Mouse (Mus musculus) MEL (cell line): ENCODE results near the gene Rnf167. TPM values are rescaled to one million over a fixed set of nuclear protein-coding genes. Genes with fewer than 3 reads are reported as not detected.
A peak's percentile ranks its signal among the peaks of the same experiment; 100 is the strongest.

Experiments
- DNase-seq: peaks from one replicate; pipeline ENCODE4 v3.0.0; 2011; ENCODE audit warnings: low read depth, low spot score
- H3K27ac ChIP-seq: 2 replicates; pipeline ENCODE4 v1.5.1; 2012; ENCODE audit warnings: low read depth, mild to moderate bottlenecking, control low read depth, low read length, moderate library complexity; ENCODE audit not compliant: control insufficient read depth
- H3K27me3 ChIP-seq, 2 experiments: fragments of 150-350 bp in 1 of 2; sonication (generic) in 1 of 2; 2 replicates each; pipeline ENCODE4 v1.6.1; 2012; ENCODE audit warnings: low read length in 2 of 2, mild to moderate bottlenecking in 2 of 2, improper control_type of control experiment in 1 of 2, moderate library complexity in 1 of 2; ENCODE audit not compliant: insufficient read depth in 2 of 2, control insufficient read depth in 1 of 2
- H3K36me3 ChIP-seq, 2 experiments: 2 replicates each; pipeline ENCODE4 v1.6.1; 2012 to 2014; ENCODE audit warnings: low read length in 2 of 2, improper control_type of control experiment in 1 of 2, inconsistent platforms in 1 of 2, mild to moderate bottlenecking in 1 of 2; ENCODE audit not compliant: insufficient read depth in 2 of 2, control insufficient read depth in 1 of 2
- H3K4me1 ChIP-seq, 2 experiments: fragments of 150-350 bp in 1 of 2; sonication (generic) in 1 of 2; 2 replicates each; pipeline ENCODE4 v1.6.1; 2012; ENCODE audit warnings: low read length in 2 of 2, improper control_type of control experiment in 1 of 2, mild to moderate bottlenecking in 1 of 2; ENCODE audit not compliant: insufficient read depth in 2 of 2, control insufficient read depth in 1 of 2
- H3K4me3 ChIP-seq, 2 experiments: fragments of 150-350 bp in 1 of 2; sonication (generic) in 1 of 2; 2 replicates each; pipeline ENCODE4 v1.5.1; 2012; ENCODE audit warnings: low read depth in 2 of 2, low read length in 2 of 2, mild to moderate bottlenecking in 2 of 2, moderate library complexity in 2 of 2, control low read depth in 1 of 2, improper control_type of control experiment in 1 of 2; ENCODE audit not compliant: control insufficient read depth in 1 of 2, insufficient read depth in 1 of 2
- H3K79me2 ChIP-seq: 2 replicates; pipeline ENCODE4 v1.6.1; 2012; ENCODE audit warnings: mild to moderate bottlenecking, low read length, moderate library complexity; ENCODE audit not compliant: control insufficient read depth, poor library complexity, insufficient read depth
- H3K9ac ChIP-seq: 2 replicates; pipeline ENCODE4 v1.6.1; 2012; ENCODE audit warnings: low read depth, mild to moderate bottlenecking, control low read depth, low read length, moderate library complexity; ENCODE audit not compliant: control insufficient read depth, poor library complexity, severe bottlenecking
- H3K9me3 ChIP-seq: fragments of 150-350 bp; sonication (generic); replicated peaks from 2 replicates; pipeline ENCODE4 v1.6.1; 2012; ENCODE audit warnings: mild to moderate bottlenecking, low read length, improper control_type of control experiment, moderate library complexity; ENCODE audit not compliant: insufficient read depth
- BHLHE40 ChIP-seq: IDR thresholded peaks from 2 replicates; pipeline ENCODE4 v1.6.1; 2012; ENCODE audit warnings: low read depth, mild to moderate bottlenecking, inconsistent platforms, low read length, improper control_type of control experiment, borderline replicate concordance
- CHD1 ChIP-seq: IDR thresholded peaks from 2 replicates; pipeline ENCODE4 v1.6.1; 2012; ENCODE audit warnings: low read depth, mild to moderate bottlenecking, inconsistent platforms, low read length, improper control_type of control experiment
- CTCF ChIP-seq, 3 experiments: IDR thresholded peaks in 2 of 3; conservative IDR thresholded peaks in 1 of 3; 2 replicates each; pipeline ENCODE4 v1.5.1; 2011 to 2012; ENCODE audit warnings: low read length in 3 of 3, low read depth in 2 of 3, mild to moderate bottlenecking in 2 of 3, improper control_type of control experiment in 1 of 3, inconsistent platforms in 1 of 3, mixed read lengths in 1 of 3, moderate library complexity in 1 of 3; ENCODE audit not compliant: control insufficient read depth in 1 of 3, insufficient read depth in 1 of 3, poor library complexity in 1 of 3, severe bottlenecking in 1 of 3
- E2F4 ChIP-seq: IDR thresholded peaks from 2 replicates; pipeline ENCODE4 v1.6.1; 2011; ENCODE audit warnings: low read depth, low read length, improper control_type of control experiment, borderline replicate concordance
- ELF1 ChIP-seq: IDR thresholded peaks from 2 replicates; pipeline ENCODE4 v1.6.1; 2014; ENCODE audit warnings: low read depth, mild to moderate bottlenecking, inconsistent platforms, low read length, improper control_type of control experiment, moderate library complexity
- EP300 ChIP-seq, 2 experiments: IDR thresholded peaks; 2 replicates each; pipeline ENCODE4 v1.6.1; 2011; ENCODE audit warnings: improper control_type of control experiment in 2 of 2, low read length in 2 of 2, low read depth in 1 of 2, mild to moderate bottlenecking in 1 of 2
- ETS1 ChIP-seq: IDR thresholded peaks from 2 replicates; pipeline ENCODE4 v1.6.1; 2012; ENCODE audit warnings: low read depth, mild to moderate bottlenecking, inconsistent platforms, low read length, improper control_type of control experiment, moderate library complexity
- HCFC1 ChIP-seq: IDR thresholded peaks from 2 replicates; pipeline ENCODE4 v1.6.1; 2012; ENCODE audit warnings: low read depth, mild to moderate bottlenecking, inconsistent platforms, low read length, improper control_type of control experiment, moderate library complexity
- KAT2A ChIP-seq: conservative IDR thresholded peaks from 2 replicates; pipeline ENCODE4 v1.6.1; 2012; ENCODE audit warnings: low read depth, low read length, improper control_type of control experiment, inconsistent platforms
- MAFK ChIP-seq: IDR thresholded peaks from 2 replicates; pipeline ENCODE4 v1.6.1; 2011; ENCODE audit warnings: low read depth, mild to moderate bottlenecking, low read length, improper control_type of control experiment, borderline replicate concordance
- MAX ChIP-seq: IDR thresholded peaks from 2 replicates; pipeline ENCODE4 v1.6.1; 2011; ENCODE audit warnings: low read length, improper control_type of control experiment
- MAZ ChIP-seq: IDR thresholded peaks from 2 replicates; pipeline ENCODE4 v1.6.1; 2012; ENCODE audit warnings: low read depth, mild to moderate bottlenecking, inconsistent platforms, low read length, improper control_type of control experiment
- MYB ChIP-seq: IDR thresholded peaks from 2 replicates; pipeline ENCODE4 v1.6.1; 2011; ENCODE audit warnings: mild to moderate bottlenecking, low read depth, low read length, improper control_type of control experiment
- MYC ChIP-seq: IDR thresholded peaks from 2 replicates; pipeline ENCODE4 v1.6.1; 2011; ENCODE audit warnings: low read depth, mild to moderate bottlenecking, low read length, improper control_type of control experiment, moderate library complexity
- NELFE ChIP-seq: IDR thresholded peaks from 2 replicates; pipeline ENCODE4 v1.6.1; 2011; ENCODE audit warnings: low read depth, low read length, improper control_type of control experiment
- NRF1 ChIP-seq: IDR thresholded peaks from 2 replicates; pipeline ENCODE4 v1.6.1; 2014; ENCODE audit warnings: low read depth, mild to moderate bottlenecking, inconsistent platforms, low read length, improper control_type of control experiment, moderate library complexity; ENCODE audit not compliant: poor library complexity, insufficient read depth, severe bottlenecking
- POLR2A ChIP-seq, 2 experiments: IDR thresholded peaks; 2 replicates each; pipeline ENCODE4 v1.6.1; 2011 to 2012; ENCODE audit warnings: low read length in 2 of 2, mild to moderate bottlenecking in 2 of 2, control low read depth in 1 of 2, improper control_type of control experiment in 1 of 2, low read depth in 1 of 2, moderate library complexity in 1 of 2; ENCODE audit not compliant: control insufficient read depth in 1 of 2, insufficient read depth in 1 of 2, poor library complexity in 1 of 2
- POLR2AphosphoS2 ChIP-seq: IDR thresholded peaks from 2 replicates; pipeline ENCODE4 v1.6.1; 2011; ENCODE audit warnings: low read length, improper control_type of control experiment
- RAD21 ChIP-seq: IDR thresholded peaks from 2 replicates; pipeline ENCODE4 v1.6.1; 2011; ENCODE audit warnings: mild to moderate bottlenecking, low read depth, low read length, improper control_type of control experiment
- RCOR1 ChIP-seq: IDR thresholded peaks from 2 replicates; pipeline ENCODE4 v1.6.1; 2012; ENCODE audit warnings: low read depth, mild to moderate bottlenecking, inconsistent platforms, low read length, improper control_type of control experiment
- SIN3A ChIP-seq: IDR thresholded peaks from 2 replicates; pipeline ENCODE4 v1.6.1; 2012; ENCODE audit warnings: low read length, improper control_type of control experiment, inconsistent platforms
- SMC3 ChIP-seq: IDR thresholded peaks from 2 replicates; pipeline ENCODE4 v1.6.1; 2011; ENCODE audit warnings: low read depth, low read length, improper control_type of control experiment
- TAL1 ChIP-seq: IDR thresholded peaks from 2 replicates; pipeline ENCODE4 v1.6.1; 2012; ENCODE audit warnings: mild to moderate bottlenecking, inconsistent platforms, low read length, moderate library complexity, mixed read lengths
- TBP ChIP-seq: IDR thresholded peaks from 2 replicates; pipeline ENCODE4 v1.8.0; 2011; ENCODE audit warnings: low read depth, low read length, improper control_type of control experiment
- TCF12 ChIP-seq: IDR thresholded peaks from 2 replicates; pipeline ENCODE4 v1.6.1; 2014; ENCODE audit warnings: low read depth, mild to moderate bottlenecking, inconsistent platforms, low read length, improper control_type of control experiment, moderate library complexity
- USF1 ChIP-seq: IDR thresholded peaks from 2 replicates; pipeline ENCODE4 v1.6.1; 2014; ENCODE audit warnings: low read depth, mild to moderate bottlenecking, inconsistent platforms, low read length, improper control_type of control experiment, moderate library complexity
- USF2 ChIP-seq, 2 experiments: IDR thresholded peaks; 2 replicates each; pipeline ENCODE4 v1.6.1; 2011 to 2012; ENCODE audit warnings: improper control_type of control experiment in 2 of 2, low read length in 2 of 2, borderline replicate concordance in 1 of 2, inconsistent platforms in 1 of 2, low read depth in 1 of 2, mild to moderate bottlenecking in 1 of 2; ENCODE audit not compliant: insufficient read depth in 1 of 2
- ZC3H11A ChIP-seq: IDR thresholded peaks from 2 replicates; pipeline ENCODE4 v1.6.1; 2012; ENCODE audit warnings: low read depth, mild to moderate bottlenecking, inconsistent platforms, low read length, improper control_type of control experiment
- ZMIZ1 ChIP-seq: IDR thresholded peaks from 2 replicates; pipeline ENCODE4 v1.6.1; 2012; ENCODE audit warnings: low read depth, mild to moderate bottlenecking, inconsistent platforms, low read length, improper control_type of control experiment, moderate library complexity
- ZNF384 ChIP-seq: IDR thresholded peaks from 2 replicates; pipeline ENCODE4 v1.6.1; 2012; ENCODE audit warnings: low read depth, mild to moderate bottlenecking, inconsistent platforms, low read length, improper control_type of control experiment
- polyA plus RNA-seq, 2 experiments: library from polyadenylated mRNA; stranded (reverse) in 1 of 2; unstranded in 1 of 2; fragments of >175 nt in 1 of 2; fragments of >200 nt in 1 of 2; gene quantifications; 2 replicates each; pipeline versions ENCODE4 v1.2.1 to v1.2.4; 2012; ENCODE audit warnings: low replicate concordance in 2 of 2, low read depth in 1 of 2; ENCODE audit not compliant: insufficient read length in 2 of 2, insufficient read depth in 1 of 2, missing spikeins in 1 of 2
- total RNA-seq: library from RNA; depleted of rRNA; stranded (reverse); fragments of 300-350 nt; gene quantifications from 2 replicates; pipeline ENCODE4 v1.2.3, GENCODE M21; 2012

Rnf167 gene
- total and polyA plus RNA-seq, 3 experiments, result 31.4 to 44.4 TPM; not detected in 1

DNA sequence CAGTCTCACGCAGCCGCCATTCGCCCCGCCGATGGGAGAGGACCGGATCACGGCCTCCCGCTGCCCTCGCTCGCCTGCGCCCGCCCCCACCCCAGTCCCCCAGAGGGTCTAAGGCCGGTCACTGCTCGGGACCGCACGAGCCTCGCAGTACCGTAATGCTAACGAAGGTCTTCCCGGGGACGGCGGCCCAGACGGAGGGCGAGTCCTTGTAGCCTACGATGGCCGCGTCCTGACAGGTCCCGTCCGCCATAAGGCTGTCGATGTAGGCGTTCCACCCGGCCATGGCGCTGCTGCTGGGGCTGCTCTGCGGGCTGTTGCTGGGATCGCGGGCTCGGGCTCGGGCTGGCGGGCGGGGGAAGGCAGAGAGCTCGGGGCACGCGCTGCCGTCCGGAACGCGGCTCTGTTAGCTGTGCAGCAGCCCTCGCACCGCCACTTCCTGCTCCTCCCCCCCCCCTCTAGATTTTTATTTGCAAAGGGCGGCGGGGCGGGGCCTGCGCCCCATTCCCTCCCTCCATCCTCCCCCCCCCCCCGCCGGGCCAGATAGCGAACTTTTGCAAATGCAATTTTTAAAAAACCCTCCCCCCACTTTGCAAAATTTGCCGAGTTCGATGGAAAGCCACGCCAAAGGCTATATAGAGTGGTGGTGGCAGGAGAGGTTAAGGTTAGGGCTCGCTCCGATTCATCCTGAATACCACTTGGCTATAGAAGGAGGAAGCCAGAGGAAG lies 7.3 kb downstream of the Rnf167 start, which contains the start of gene Pfn1 (continued):
- TF ChIP-seq ZNF384 (peak; percentile 74; the same call in 1 of the 2 replicates), TAL1 (no peak)

DNA sequence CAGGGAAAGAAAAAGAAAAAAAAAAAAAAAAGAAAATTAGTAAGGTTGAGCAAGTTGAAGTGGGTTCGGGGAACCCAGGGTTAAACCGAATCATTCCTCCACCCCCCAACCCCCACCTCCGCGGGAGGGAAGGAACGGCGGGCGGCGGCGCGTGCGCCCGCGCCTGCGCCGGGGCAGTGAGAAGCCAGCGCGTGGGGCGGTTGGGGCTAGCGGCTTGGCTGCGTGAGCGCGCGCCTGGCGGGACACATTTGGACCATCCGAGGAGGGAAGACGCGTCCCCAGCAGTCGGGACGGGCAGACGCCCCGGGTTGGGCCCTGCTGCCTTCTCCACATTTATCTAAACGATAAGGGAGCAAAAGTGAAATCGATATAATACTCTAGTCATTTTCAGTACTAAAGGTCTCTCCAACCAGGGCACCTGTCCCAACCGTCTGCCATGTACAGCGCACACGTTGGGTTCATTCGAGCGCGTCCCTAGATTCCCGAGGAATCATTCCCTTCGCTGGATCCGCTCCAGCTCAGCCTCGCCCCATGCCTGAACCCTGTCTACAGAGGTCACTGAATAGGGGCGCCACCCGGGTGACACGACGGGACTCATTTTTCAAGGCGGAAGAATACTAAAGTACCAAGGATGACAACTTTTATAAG lies 8.0 kb downstream of the Rnf167 start:
- Histone ChIP-seq H3K27me3 (no peaks in the 10 kb centered on the region), H3K4me3 (peak overlapping the region; percentile 74 to 80), H3K9ac (peak overlapping the region; percentile 88), H3K79me2 (peaks cover 54% of the 10 kb centered on the region), H3K4me1 (peaks cover 7 to 41% of the 10 kb centered on the region in 2 experiments), H3K27ac (peak overlapping the region; percentile 99), H3K9me3 (no peaks in the 10 kb centered on the region), H3K36me3 (peaks cover 8 to 37% of the 10 kb centered on the region in 2 experiments)
- peak; percentile 78; the same call in 1 of the 2 replicates for TF ChIP-seq ZMIZ1
- peak; percentile 1; the same call in 1 of the 2 replicates for TF ChIP-seq SMC3
- no peak; the same call in 1 of the 2 replicates for TF ChIP-seq MAFK
- TF ChIP-seq RAD21, result no peak
- TF ChIP-seq CTCF (IDR thresholded peaks at IDR 0.05 in 2 of 3, conservative IDR thresholded peaks at IDR 0.05 in 1 of 3; ENCODE audit: control insufficient read depth in 1 of 3, insufficient read depth in 1 of 3, low read depth in 2 of 3, low read length in 3 of 3, poor library complexity in 1 of 3, severe bottlenecking in 1 of 3), result no peak
- TF ChIP-seq MAZ, result peak; percentile 95
- TF ChIP-seq E2F4, result peak; percentile 78
- TF ChIP-seq POLR2A (IDR thresholded peaks at IDR 0.05; ENCODE audit: control insufficient read depth in 1 of 2, insufficient read depth in 1 of 2, low read depth in 1 of 2, low read length in 2 of 2, poor library complexity in 1 of 2), result peak; percentile 58 to 70
- TF ChIP-seq NELFE, result peak; percentile 75
- no peak for TF ChIP-seq ZC3H11A
- TF ChIP-seq KAT2A, result peak; percentile 62
- peak; percentile 45; the same call in 1 of the 2 replicates for TF ChIP-seq USF1
- no peak for TF ChIP-seq USF2 (IDR thresholded peaks at IDR 0.05; ENCODE audit: borderline replicate concordance in 1 of 2, insufficient read depth in 1 of 2, low read depth in 1 of 2, low read length in 2 of 2)
- TF ChIP-seq TCF12, result peak; percentile 48
- TF ChIP-seq EP300 (IDR thresholded peaks at IDR 0.05; ENCODE audit: low read depth in 1 of 2, low read length in 2 of 2), result peak; percentile 13 to 28; a peak in 3 of 4 replicates
- peak; percentile 92 for TF ChIP-seq NRF1
- TF ChIP-seq BHLHE40, result peak; percentile 69
- peak; percentile 66; the same call in 1 of the 2 replicates for TF ChIP-seq POLR2AphosphoS2
- TF ChIP-seq HCFC1, result peak; percentile 60
- peak; percentile 42; the same call in 1 of the 2 replicates for TF ChIP-seq TBP
- TF ChIP-seq SIN3A, result no peak; the same call in 1 of the 2 replicates
- TF ChIP-seq CHD1, result peak; percentile 56; the same call in 1 of the 2 replicates
- peak; percentile 38; the same call in 1 of the 2 replicates for TF ChIP-seq ELF1
- TF ChIP-seq RCOR1, result no peak
- TF ChIP-seq MYC, result peak; percentile 91; the same call in 1 of the 2 replicates
- TF ChIP-seq MAX, result peak; percentile 79
- peak; percentile 32; the same call in 1 of the 2 replicates for TF ChIP-seq MYB
- 0 out of 2 replicates have a peak, but pooled peaks have one; percentile 17 for TF ChIP-seq ETS1
- DNase-seq, result peak; percentile 94
